Mouse (Mus musculus): ENCODE measurements around the gene Clip4. TPM values are rescaled to one million over a fixed set of nuclear protein-coding genes. Genes with fewer than 3 reads are reported as not detected.
A peak's percentile ranks its signal among the peaks of the same experiment; 100 is the strongest.

The Clip4 gene
- polyA plus RNA-seq, 1 experiment = 0.72 TPM

GRCm38 (mm10) chr17:71862184-71862583 is 93.9 kb downstream of the Clip4 start:
- H3K27ac ChIP-seq (ENCODE audit: insufficient read depth, low read depth, low read length) = no peak overlapping the region
- WGBS = 91% methylated on average over 3 of the region's 3 CpGs
- TF ChIP-seq CTCF (IDR thresholded peaks at IDR 0.05; ENCODE audit: extremely low read depth, insufficient read length, insufficient replicate concordance, low read depth, low read length) (no peak), POLR2A (IDR thresholded peaks at IDR 0.05; ENCODE audit: low read depth, low read length) (no peak)
- no peak overlapping the region for H3K4me3 ChIP-seq (ENCODE audit: low read depth, low read length)
- H3K4me1 ChIP-seq (ENCODE audit: control insufficient read depth, insufficient read depth, insufficient read length, low read length) = no peaks in the 10 kb centered on the region
- H3K36me3 ChIP-seq (ENCODE audit: control insufficient read depth, insufficient read depth, low read length) = no peaks in the 10 kb centered on the region
- H3K27me3 ChIP-seq (ENCODE audit: control insufficient read depth, insufficient read depth, low read length) = no peaks in the 10 kb centered on the region

- 86% methylated on average over 4 of the region's 4 CpGs for WGBS
- TF ChIP-seq CTCF (IDR thresholded peaks at IDR 0.05; ENCODE audit: extremely low read depth, insufficient read length, insufficient replicate concordance, low read depth, low read length) = no peak
- TF ChIP-seq POLR2A (IDR thresholded peaks at IDR 0.05; ENCODE audit: low read depth, low read length) = no peak
- Histone ChIP-seq H3K4me1 (ENCODE audit: control insufficient read depth, insufficient read depth, insufficient read length, low read length) (no peaks in the 10 kb centered on the region), H3K36me3 (ENCODE audit: control insufficient read depth, insufficient read depth, low read length) (no peaks in the 10 kb centered on the region), H3K4me3 (ENCODE audit: low read depth, low read length) (no peak overlapping the region), H3K27ac (ENCODE audit: insufficient read depth, low read depth, low read length) (no peak overlapping the region), H3K27me3 (ENCODE audit: control insufficient read depth, insufficient read depth, low read length) (no peaks in the 10 kb centered on the region)
Observed at GRCm38 (mm10) chr17:71862895-71863294, 94.6 kb downstream of the Clip4 start.

DNA sequence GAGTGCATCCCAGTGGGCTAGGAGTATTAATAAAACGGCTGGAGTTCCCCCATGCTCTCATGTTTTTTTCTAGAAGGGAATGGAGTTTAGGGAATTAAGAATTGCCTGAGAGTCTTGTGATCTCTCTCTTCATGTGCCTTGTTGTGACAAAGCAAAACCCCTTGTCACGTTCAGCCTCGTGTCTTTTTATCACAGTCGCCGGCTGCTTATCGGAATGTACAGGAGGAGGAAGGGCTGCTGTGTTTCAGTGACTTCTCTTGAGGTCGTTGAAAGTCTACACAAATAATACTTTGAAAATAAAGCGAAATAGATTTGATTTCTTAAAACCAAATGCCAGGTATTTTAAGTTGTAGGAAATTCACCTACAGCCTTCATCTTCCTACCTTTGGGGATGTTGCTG is 95.8 kb downstream of the Clip4 start:
- no peak overlapping the region for H3K27ac ChIP-seq (ENCODE audit: insufficient read depth, low read depth, low read length)
- WGBS = 81% methylated on average over 8 of the region's 8 CpGs
- no peaks in the 10 kb centered on the region for H3K4me1 ChIP-seq (ENCODE audit: control insufficient read depth, insufficient read depth, insufficient read length, low read length)
- TF ChIP-seq POLR2A (IDR thresholded peaks at IDR 0.05; ENCODE audit: low read depth, low read length) (no peak), CTCF (IDR thresholded peaks at IDR 0.05; ENCODE audit: extremely low read depth, insufficient read length, insufficient replicate concordance, low read depth, low read length) (no peak)
- H3K4me3 ChIP-seq (ENCODE audit: low read depth, low read length) = no peak overlapping the region
- H3K27me3 ChIP-seq (ENCODE audit: control insufficient read depth, insufficient read depth, low read length) = 0 out of 2 replicates have a peak, but pooled peaks cover 2% of the 10 kb centered on the region
- H3K36me3 ChIP-seq (ENCODE audit: control insufficient read depth, insufficient read depth, low read length) = no peaks in the 10 kb centered on the region

DNA sequence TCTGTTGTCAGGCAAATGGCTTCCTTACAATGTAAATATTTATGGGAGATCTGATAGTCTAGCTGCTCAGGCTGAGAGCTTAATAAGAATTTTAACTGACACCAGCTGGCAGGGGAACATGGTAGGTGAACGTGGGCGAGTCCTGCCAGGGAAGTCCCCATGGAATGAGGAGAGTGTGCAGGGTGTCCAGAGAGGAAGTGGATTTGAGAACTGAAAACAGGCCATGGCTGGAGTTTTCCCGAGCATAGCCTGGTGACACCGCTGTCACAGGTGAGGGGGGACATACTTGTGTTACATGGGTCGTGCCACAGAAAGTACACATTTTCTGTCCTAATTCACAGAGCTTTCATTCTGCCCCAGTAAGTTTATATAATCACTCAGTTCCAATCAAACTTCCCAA is 97.2 kb downstream of the Clip4 start:
- no peak overlapping the region for H3K27ac ChIP-seq (ENCODE audit: insufficient read depth, low read depth, low read length)
- TF ChIP-seq CTCF (IDR thresholded peaks at IDR 0.05; ENCODE audit: extremely low read depth, insufficient read length, insufficient replicate concordance, low read depth, low read length) = no peak
- TF ChIP-seq POLR2A (IDR thresholded peaks at IDR 0.05; ENCODE audit: low read depth, low read length) = no peak
- 67% methylated on average over 5 of the region's 5 CpGs for WGBS
- H3K4me1 ChIP-seq (ENCODE audit: control insufficient read depth, insufficient read depth, insufficient read length, low read length) = 0 out of 2 replicates have a peak, but pooled peaks cover 2% of the 10 kb centered on the region
- H3K36me3 ChIP-seq (ENCODE audit: control insufficient read depth, insufficient read depth, low read length) = no peaks in the 10 kb centered on the region
- H3K27me3 ChIP-seq (ENCODE audit: control insufficient read depth, insufficient read depth, low read length) = peaks cover 5% of the 10 kb centered on the region; the same call in 1 of the 2 replicates
- no peak overlapping the region for H3K4me3 ChIP-seq (ENCODE audit: low read depth, low read length)

DNA sequence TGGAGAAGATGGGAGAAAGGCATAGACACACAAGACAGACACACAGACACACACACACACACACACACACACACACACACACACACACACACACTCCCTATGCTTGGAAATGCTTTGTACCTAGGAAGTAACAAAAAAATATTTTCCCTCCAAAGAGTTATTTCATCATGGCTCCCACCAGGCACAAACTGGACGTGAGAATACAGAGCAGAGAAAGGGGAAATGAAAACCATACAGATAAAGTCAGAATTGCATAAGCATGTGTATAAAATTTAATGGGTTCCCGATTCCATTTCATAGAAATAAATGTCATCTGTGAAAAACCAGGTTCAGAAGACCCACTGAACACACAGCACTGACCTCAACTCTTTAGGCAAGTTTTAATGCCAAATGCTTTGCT is 99.6 kb downstream of the Clip4 start:
- WGBS = 75% methylated on average over 2 of the region's 2 CpGs

DNA sequence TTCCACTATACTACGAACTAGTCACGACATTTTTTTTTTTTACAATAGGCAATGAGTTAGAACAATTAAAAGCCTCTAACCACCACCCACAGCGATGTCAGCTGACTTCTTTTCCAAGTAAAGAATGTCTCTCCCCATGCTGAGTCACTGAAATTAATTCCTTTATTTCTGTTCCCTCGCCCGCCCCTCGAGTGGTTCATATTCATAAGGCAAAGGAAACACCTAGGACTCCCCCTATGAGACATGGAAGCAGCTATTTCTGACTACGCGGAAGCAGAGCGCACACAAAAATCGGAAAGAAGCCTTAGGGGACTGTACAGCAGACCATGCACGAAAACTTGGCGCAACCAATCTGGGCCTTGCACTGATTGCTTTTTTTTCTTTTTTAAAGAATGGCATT is 100.6 kb downstream of the Clip4 start:
- Histone ChIP-seq H3K4me3 (ENCODE audit: low read depth, low read length) (no peak overlapping the region), H3K27ac (ENCODE audit: insufficient read depth, low read depth, low read length) (no peak overlapping the region), H3K4me1 (ENCODE audit: control insufficient read depth, insufficient read depth, insufficient read length, low read length) (0 out of 2 replicates have a peak, but pooled peaks cover 2% of the 10 kb centered on the region), H3K36me3 (ENCODE audit: control insufficient read depth, insufficient read depth, low read length) (no peaks in the 10 kb centered on the region), H3K27me3 (ENCODE audit: control insufficient read depth, insufficient read depth, low read length) (peaks cover 5% of the 10 kb centered on the region; the same call in 1 of the 2 replicates)
- no peak for TF ChIP-seq POLR2A (IDR thresholded peaks at IDR 0.05; ENCODE audit: low read depth, low read length)
- no peak for TF ChIP-seq CTCF (IDR thresholded peaks at IDR 0.05; ENCODE audit: extremely low read depth, insufficient read length, insufficient replicate concordance, low read depth, low read length)
- 91% methylated on average over 12 of the region's 12 CpGs for WGBS

More for the DNA sequence above, 99.6 kb downstream of the Clip4 start:
- TF ChIP-seq CTCF (IDR thresholded peaks at IDR 0.05; ENCODE audit: extremely low read depth, insufficient read length, insufficient replicate concordance, low read depth, low read length) = no peak
- TF ChIP-seq POLR2A (IDR thresholded peaks at IDR 0.05; ENCODE audit: low read depth, low read length) = no peak
- no peak overlapping the region for H3K27ac ChIP-seq (ENCODE audit: insufficient read depth, low read depth, low read length)
- H3K27me3 ChIP-seq (ENCODE audit: control insufficient read depth, insufficient read depth, low read length) = peaks cover 5% of the 10 kb centered on the region; the same call in 1 of the 2 replicates
- H3K4me1 ChIP-seq (ENCODE audit: control insufficient read depth, insufficient read depth, insufficient read length, low read length) = 0 out of 2 replicates have a peak, but pooled peaks cover 2% of the 10 kb centered on the region
- no peaks in the 10 kb centered on the region for H3K36me3 ChIP-seq (ENCODE audit: control insufficient read depth, insufficient read depth, low read length)
- H3K4me3 ChIP-seq (ENCODE audit: low read depth, low read length) = no peak overlapping the region

GRCm38 (mm10) chr17:71869372-71870231 is 101.3 kb downstream of the Clip4 start:
- no peaks in the 10 kb centered on the region for H3K36me3 ChIP-seq (ENCODE audit: control insufficient read depth, insufficient read depth, low read length)
- H3K27me3 ChIP-seq (ENCODE audit: control insufficient read depth, insufficient read depth, low read length) = peaks cover 5% of the 10 kb centered on the region; the same call in 1 of the 2 replicates
- 0 out of 2 replicates have a peak, but pooled peaks cover 2% of the 10 kb centered on the region for H3K4me1 ChIP-seq (ENCODE audit: control insufficient read depth, insufficient read depth, insufficient read length, low read length)
- TF ChIP-seq POLR2A (IDR thresholded peaks at IDR 0.05; ENCODE audit: low read depth, low read length) = no peak
- TF ChIP-seq CTCF (IDR thresholded peaks at IDR 0.05; ENCODE audit: extremely low read depth, insufficient read length, insufficient replicate concordance, low read depth, low read length) = no peak
- peak overlapping the region; percentile 8; the same call in 1 of the 2 replicates for H3K4me3 ChIP-seq (ENCODE audit: low read depth, low read length)
- no peak overlapping the region for H3K27ac ChIP-seq (ENCODE audit: insufficient read depth, low read depth, low read length)
- WGBS = 10% methylated on average over 60 of the region's 60 CpGs
